Mouse (Mus musculus) left cerebral cortex, postnatal 10 days (tissue): ENCODE measurements at regions not wholly inside any gene's neighbourhood (a gene's known extent, or its start where the extent isn't known, plus 50 kb on each side); places are given as distances from the start of the nearest gene placed in this dataset.
"Not testable (repeated sequence)": the region's sequence is repeated elsewhere in the genome, so short reads cannot be mapped to it uniquely, and the experiment has no call there.

Experiments
- DNase-seq, 2 experiments: peaks; one replicate each; pipeline ENCODE4 v3.0.0; 2021 to 2022; ENCODE audit warnings: low spot score in 2 of 2, mixed read lengths in 1 of 2; ENCODE audit errors: extremely low spot score in 1 of 2
- intact Hi-C: fragments of 180-260 bp; cut with DNase I; formaldehyde crosslinking; loops from one replicate; pipeline ENCODE4 v1.15.1; 2025

DNA sequence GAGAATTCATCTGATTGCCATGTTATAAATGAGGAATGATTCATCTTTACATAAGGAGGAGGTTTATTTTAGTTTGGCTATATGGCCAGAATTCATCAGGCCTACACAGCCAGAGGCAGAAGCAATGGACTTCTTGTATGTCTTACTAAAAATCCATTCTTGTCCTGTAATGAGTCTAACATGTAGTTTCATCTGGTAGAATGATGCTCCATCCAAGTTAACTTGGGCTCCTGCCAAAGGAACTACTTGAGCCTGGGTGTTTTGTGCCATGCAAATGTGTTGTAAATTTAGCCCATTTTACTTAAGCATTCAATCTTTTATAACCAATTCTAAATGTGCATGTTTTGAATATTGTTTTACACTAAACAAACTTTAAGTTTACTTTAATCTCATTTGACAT, 462.9 kb upstream of the Pom121l12 start:
- DNase-seq, result no peak
- intact Hi-C loops, result no loop called here

DNA sequence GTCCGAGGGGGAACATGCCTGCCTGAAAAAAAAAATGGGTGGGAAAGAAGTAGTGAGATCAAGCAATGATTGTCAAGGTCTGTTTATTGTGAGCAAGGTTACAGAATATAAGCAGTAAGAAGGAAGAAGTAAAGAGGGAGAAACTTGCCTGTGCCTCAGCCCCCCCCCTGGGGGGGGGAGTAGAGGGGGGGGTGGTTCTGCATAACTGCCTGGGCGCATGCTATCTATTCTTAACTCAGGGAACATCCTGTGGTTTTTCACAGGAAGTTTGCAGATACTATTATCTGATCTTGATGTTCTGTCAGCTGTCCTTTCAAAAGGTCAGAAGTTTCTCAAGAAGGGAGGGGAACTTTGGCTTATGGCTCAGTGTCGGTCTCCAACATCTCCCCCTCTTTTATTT, 456.7 kb upstream of the Pom121l12 start:
- intact Hi-C loops, DNase-seq: not testable (repeated sequence)

DNA sequence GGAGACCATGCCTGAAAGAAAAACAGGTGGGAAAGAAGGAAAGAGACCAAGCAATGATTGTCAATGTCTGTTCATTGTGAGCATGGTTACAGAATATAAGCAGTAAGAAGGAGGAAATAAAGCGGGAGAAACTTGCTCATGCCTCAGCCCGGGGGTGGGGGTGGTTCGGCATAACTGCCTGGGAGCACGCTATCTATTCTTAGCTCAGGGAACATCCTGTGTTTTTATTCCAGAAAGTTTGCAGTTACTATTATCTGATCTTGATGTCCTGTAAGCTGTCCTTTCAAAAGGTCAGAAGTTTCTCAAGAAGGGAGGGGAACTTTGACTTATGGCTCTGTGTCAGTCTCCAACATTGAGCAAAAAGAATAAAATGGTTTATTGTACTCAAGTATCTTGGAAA, 451.4 kb upstream of the Pom121l12 start:
- intact Hi-C loops, result loop anchor here (1.0 kb wide), 1 partner anchor 7 kb away; no protein-coding TSS in a partner anchor
- DNase-seq, result no peak

DNA sequence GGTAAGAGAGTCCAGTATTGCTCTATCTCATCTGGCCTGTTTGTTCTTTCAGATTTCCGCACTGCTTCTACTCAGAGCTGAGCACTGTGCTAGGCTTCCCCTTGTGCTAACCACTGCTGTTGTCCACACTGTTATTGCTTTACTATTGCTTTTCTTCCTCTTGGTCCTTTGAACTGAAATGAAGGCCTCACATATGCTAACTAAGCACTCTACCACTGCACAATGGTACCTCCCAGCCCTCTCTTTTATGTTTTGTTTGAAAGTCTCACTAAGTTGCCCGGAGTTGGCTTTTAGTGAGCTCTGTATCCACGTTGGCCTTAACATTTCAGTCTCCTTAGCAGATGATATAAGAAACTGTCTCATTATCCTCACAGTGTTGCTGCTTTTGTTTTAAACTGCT, 439.7 kb upstream of the Pom121l12 start:
- DNase-seq, result no peak
- intact Hi-C loops, result no loop called here

DNA sequence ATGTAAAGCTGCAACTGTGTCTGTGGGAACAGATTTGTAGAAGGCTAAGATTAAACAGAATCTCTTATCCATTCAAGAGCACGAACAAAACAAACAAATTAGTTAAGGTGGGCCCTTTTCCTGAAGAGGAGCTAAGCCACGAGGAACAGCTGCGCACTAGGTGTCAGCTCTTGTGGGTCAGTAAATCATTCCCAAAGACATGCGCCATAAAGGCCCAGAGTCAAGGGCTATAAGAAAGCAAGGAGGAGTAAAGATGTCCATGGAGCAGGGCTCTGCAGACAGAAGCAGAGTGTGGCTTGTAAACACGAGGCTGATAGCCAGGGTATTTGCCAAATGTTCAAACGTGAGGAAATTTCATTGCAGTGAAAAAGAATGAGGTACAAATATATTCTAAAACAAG, 429.6 kb upstream of the Pom121l12 start:
- no peak for DNase-seq
- intact Hi-C loops, result no loop called here

DNA sequence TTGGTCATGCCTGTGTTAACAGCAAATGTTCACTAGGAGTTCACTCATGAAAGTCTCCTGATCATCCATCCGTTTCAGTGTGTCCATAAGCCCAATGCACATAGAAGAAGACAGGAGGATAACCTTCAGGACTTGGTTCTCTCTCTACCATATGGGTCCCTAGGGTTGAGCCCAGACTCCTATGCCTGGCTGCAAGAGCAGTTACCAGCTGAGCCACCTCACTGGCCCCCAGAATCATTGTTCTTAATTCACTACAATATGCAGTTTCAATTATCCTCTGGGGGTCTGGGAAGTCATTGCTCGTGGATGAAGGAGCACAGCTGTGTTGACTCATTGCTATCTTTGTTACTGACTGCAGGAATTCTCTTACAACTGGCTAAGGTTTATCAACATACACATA, 424.5 kb upstream of the Pom121l12 start:
- DNase-seq, result no peak
- intact Hi-C loops, result no loop called here

DNA sequence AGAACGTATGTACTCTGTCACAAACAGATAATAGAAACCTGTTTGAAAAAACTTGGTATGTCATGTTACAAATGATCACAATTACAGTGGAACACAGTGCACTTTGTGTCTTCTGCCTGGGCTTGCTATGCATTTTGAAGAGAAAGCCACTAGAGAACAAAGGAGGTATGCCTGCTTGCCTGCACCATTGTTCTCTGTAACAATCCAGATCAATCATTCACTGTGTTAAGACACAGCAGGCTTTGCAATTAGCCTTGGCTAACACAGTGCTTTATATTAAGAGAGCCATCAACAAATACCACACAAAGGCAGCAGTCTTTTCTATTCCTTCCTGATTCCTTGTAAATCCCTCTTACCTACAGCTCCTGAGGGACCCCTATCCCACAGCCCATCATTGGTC, 417.1 kb upstream of the Pom121l12 start:
- intact Hi-C loops, result no loop called here
- DNase-seq, result no peak

DNA sequence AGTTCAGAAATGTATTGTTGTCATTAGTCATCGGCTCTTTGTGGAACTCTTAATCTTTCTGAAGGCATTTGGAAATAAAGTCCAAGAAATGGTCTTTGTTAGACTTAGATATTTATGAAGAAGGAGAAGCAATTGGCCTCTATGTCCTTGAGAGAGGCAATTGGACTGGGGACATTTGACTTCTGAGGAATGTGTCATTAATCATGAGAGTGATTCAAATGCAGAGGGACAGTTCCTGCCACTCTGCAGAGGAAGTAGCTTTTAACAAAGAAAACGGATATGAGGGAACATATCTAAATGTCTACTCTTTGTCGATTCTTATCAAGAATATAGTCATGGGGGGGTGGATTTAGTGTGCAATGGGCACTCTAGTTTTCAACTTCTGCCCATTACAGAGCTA, 416.6 kb upstream of the Pom121l12 start:
- intact Hi-C loops, result no loop called here

DNA sequence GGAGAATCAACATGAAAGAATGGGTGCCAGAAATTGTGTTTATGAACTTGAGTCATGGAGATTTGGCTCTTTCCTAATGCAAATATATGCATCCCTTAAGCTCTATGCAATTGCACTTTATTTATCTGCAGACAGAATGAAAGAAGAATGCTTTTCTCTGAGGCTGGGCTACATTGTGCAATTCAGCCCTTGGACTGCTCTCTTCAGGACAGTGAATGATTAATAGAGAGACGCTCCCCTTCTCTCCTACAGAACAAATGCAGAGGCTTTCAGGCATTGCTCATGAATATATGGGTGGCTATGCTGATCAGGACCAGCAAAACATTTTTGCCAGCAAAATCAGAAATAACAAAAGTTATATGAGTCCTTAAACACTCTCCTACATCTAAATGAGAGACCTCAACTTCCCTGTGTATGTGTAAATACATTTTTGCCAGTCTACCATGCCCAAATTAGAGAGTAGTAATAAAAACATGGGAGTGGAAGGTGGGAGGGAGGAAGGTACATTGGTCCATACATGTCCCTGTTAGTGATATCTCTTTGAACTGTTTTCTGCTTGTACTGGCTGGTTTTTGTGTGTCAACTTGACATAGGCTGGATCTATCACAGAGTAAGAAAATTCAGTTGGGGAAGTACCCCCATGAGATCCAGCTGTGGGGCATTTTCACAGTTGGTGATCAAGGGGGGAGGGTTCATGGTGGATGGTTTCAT, 415.7 kb upstream of the Pom121l12 start:
- intact Hi-C loops, result no loop called here
- no peak for DNase-seq

More for the DNA sequence above, 416.6 kb upstream of the Pom121l12 start:
- no peak for DNase-seq

DNA sequence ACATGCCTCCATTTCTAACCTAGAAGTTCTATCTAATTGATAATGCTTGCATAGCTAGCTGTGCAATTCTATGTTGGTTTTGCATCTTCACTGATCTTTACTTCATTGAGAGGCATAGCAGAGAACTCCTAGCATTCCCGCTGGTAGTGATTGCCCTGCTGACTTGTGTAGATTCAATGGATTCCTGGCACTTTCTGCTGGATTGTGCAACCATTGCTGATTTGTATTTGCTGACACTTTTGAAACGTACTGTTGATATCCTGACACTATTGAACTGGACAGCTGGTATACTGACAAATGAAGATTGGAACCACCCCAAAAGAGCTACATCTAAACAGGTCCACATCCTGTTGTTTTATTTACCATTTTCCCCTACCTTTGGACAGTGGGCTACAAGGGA, 404.0 kb upstream of the Pom121l12 start:
- intact Hi-C loops, result no loop called here
- DNase-seq, result no peak
